ENCODE assay signal across 8 mouse cellular contexts in genomic region chr11:101464211-101465100, GRCm38 (mm10). TPM values are rescaled to one million over a fixed set of nuclear protein-coding genes. Genes with fewer than 3 reads are reported as not detected.
A peak's percentile ranks its signal among the peaks of the same experiment; 100 is the strongest.
DNase-seq lines count a peak whose midpoint lies in the region; ATAC-seq and TF ChIP-seq lines count a peak whose summit lies in the region.

Gene Rnd2 (plus strand): TSS chr11:101464999.

- no peak for TF ChIP-seq CTCF in kidney, adult 2 months (conservative IDR thresholded peaks at IDR 0.05; ENCODE audit: insufficient read depth, insufficient read length, low read depth, low read length)
- no peak for TF ChIP-seq CTCF in forebrain, postnatal 0 days (IDR thresholded peaks at IDR 0.05; ENCODE audit: low read depth)
- TF ChIP-seq CTCF in lung, postnatal 0 days (IDR thresholded peaks at IDR 0.05): no peak; the same call in 1 of the 2 replicates

- H3K27me3 ChIP-seq in kidney, adult 2 months (replicated peaks; ENCODE audit: control insufficient read depth, insufficient read depth, low read length): no peaks in the 10 kb centered on the region
- H3K27me3 ChIP-seq in forebrain, postnatal 0 days (ENCODE audit: insufficient read depth, low read length): no peaks in the 10 kb centered on the region
- H3K27me3 ChIP-seq in lung, postnatal 0 days (replicated peaks; ENCODE audit: insufficient read depth, low read length): no peaks in the 10 kb centered on the region

- TF ChIP-seq EP300 in lung, postnatal 0 days (IDR thresholded peaks at IDR 0.05): peak; percentile 86

- H3K4me3 ChIP-seq in kidney, adult 2 months (ENCODE audit: insufficient read depth, low read depth, low read length): peak within 1 kb of the TSS; percentile 56
- H3K4me3 ChIP-seq in forebrain, postnatal 0 days (ENCODE audit: low read depth, low read length): peak within 1 kb of the TSS; percentile 78
- peak within 1 kb of the TSS; percentile 84 for H3K4me3 ChIP-seq in lung, postnatal 0 days (ENCODE audit: low read depth, low read length)

- H3K9me3 ChIP-seq in forebrain, postnatal 0 days (ENCODE audit: low read length): no peaks in the 10 kb centered on the region
- no peaks in the 10 kb centered on the region for H3K9me3 ChIP-seq in lung, postnatal 0 days (ENCODE audit: low read length)

- no peak for ATAC-seq in forebrain, postnatal 0 days
- peak; percentile 27 for ATAC-seq in lung, postnatal 0 days
- no peak for ATAC-seq in cerebellum, adult (ENCODE audit: insufficient number of reproducible peaks, low FRiP score, low TSS enrichment)

- H3K4me1 ChIP-seq in kidney, adult 2 months (ENCODE audit: control insufficient read depth, insufficient read depth, low read length): peaks cover 11% of the 10 kb centered on the region; the same call in 1 of the 2 replicates
- H3K4me1 ChIP-seq in forebrain, postnatal 0 days (ENCODE audit: insufficient read depth): peaks cover 14% of the 10 kb centered on the region
- peaks cover 10% of the 10 kb centered on the region; the same call in 1 of the 2 replicates for H3K4me1 ChIP-seq in lung, postnatal 0 days (ENCODE audit: insufficient read depth, low read depth, low read length)

- peak within 1 kb of the TSS; percentile 70 for H3K9ac ChIP-seq in forebrain, postnatal 0 days
- peak within 1 kb of the TSS; percentile 69 for H3K9ac ChIP-seq in lung, postnatal 0 days (replicated peaks; ENCODE audit: low read depth)

- peak; percentile 66 for DNase-seq in kidney, adult 2 months
- DNase-seq in kidney, adult 18-20 months: no peak
- DNase-seq in R1 (ENCODE audit: low read depth, low spot score): peak; percentile 65
- no peak for DNase-seq in forebrain, postnatal 0 days
- peak; percentile 38 to 50 for DNase-seq in kidney, postnatal 25 days
- peak; percentile 78 for DNase-seq in lung, postnatal 0 days (ENCODE audit: low spot score)
- no peak for DNase-seq in cerebellum, adult 9-10 months

- H3K4me2 ChIP-seq in forebrain, postnatal 0 days (ENCODE audit: low read depth): peak within 1 kb of the TSS; percentile 85
- peak within 1 kb of the TSS; percentile 72 for H3K4me2 ChIP-seq in lung, postnatal 0 days (replicated peaks; ENCODE audit: low read depth, low read length)

- no peak for TF ChIP-seq POLR2A in kidney, adult 2 months (IDR thresholded peaks at IDR 0.05; ENCODE audit: low read depth, low read length)

- H3K27ac ChIP-seq in kidney, adult 2 months (ENCODE audit: insufficient read depth, low read depth, low read length): peak within 1 kb of the TSS; percentile 69
- peak within 1 kb of the TSS; percentile 78 for H3K27ac ChIP-seq in forebrain, postnatal 0 days (ENCODE audit: low read depth, low read length)
- peak within 1 kb of the TSS; percentile 87 for H3K27ac ChIP-seq in lung, postnatal 0 days (ENCODE audit: low read length)

- WGBS in kidney, adult 2 months: 6% methylated on average over 12 of the region's 12 CpGs
- WGBS in forebrain, postnatal 0 days: 17% methylated on average over 12 of the region's 12 CpGs
- 7% methylated on average over 12 of the region's 12 CpGs for WGBS in lung, postnatal 0 days

- no peaks in the 10 kb centered on the region for H3K36me3 ChIP-seq in kidney, adult 2 months (ENCODE audit: control insufficient read depth, insufficient read depth, low read length)
- peaks cover 30% of the 10 kb centered on the region for H3K36me3 ChIP-seq in forebrain, postnatal 0 days (ENCODE audit: insufficient read depth)
- peaks cover 16% of the 10 kb centered on the region for H3K36me3 ChIP-seq in lung, postnatal 0 days (ENCODE audit: insufficient read depth, low read length)

RNA-seq across cellular contexts. Expression of gene Rnd2, which starts in this region (rescaled TPM):
- 14.1 and 15.3 TPM in 2 replicates for polyA plus RNA-seq in kidney, adult 2 months (2012; rRNA removed)
- total RNA-seq in forebrain, postnatal 0 days (2014; rRNA removed): 61.9 and 71.4 TPM in 2 replicates
- 88.1 and 96.6 TPM in 2 replicates for polyA plus RNA-seq in forebrain, postnatal 0 days (2015; fragmentation: Nextera tagmentation; extraction: Ambion mirVana)
- polyA plus RNA-seq in lung, postnatal 0 days (2015; fragmentation: Nextera tagmentation; extraction: Ambion mirVana): 7.5 and 9.4 TPM in 2 replicates

Comparison
In these comparisons a context has a peak if more than half of its experiments do, and no peak if none do; other contexts are left out.
1. DNase-seq: peak in kidney, adult 2 months (single experiment), R1 (single experiment), kidney, postnatal 25 days (2 of 2) and lung, postnatal 0 days (single experiment); none in kidney, adult 18-20 months (single experiment), forebrain, postnatal 0 days (single experiment) and cerebellum, adult 9-10 months (single experiment).
2. Peak in every context shown above with its lines, with median percentiles within 50 percentile points of each other: H3K27ac ChIP-seq and H3K4me3 ChIP-seq.